Mouse (Mus musculus) E14TG2a.4 (cell line): ENCODE results near the gene Elk3.

Experiments
- H3K27me3 ChIP-seq: 2 replicates; pipeline ENCODE4 v1.6.1; 2014; ENCODE audit warnings: low read length, control low read depth; ENCODE audit not compliant: insufficient read depth
- H3K36me3 ChIP-seq: 2 replicates; pipeline ENCODE4 v1.6.1; 2014; ENCODE audit warnings: low read length, control low read depth; ENCODE audit not compliant: insufficient read depth
- H3K4me1 ChIP-seq: replicated peaks from 2 replicates; pipeline ENCODE4 v1.6.1; 2014; ENCODE audit warnings: low read depth, low read length, control low read depth
- H3K4me3 ChIP-seq: replicated peaks from 2 replicates; pipeline ENCODE4 v1.5.1; 2014; ENCODE audit warnings: mild to moderate bottlenecking, low read length
- H3K9me3 ChIP-seq: 2 replicates; pipeline ENCODE4 v1.6.1; 2014; ENCODE audit warnings: low read length, control low read depth
- CTCF ChIP-seq: conservative IDR thresholded peaks from 2 replicates; pipeline ENCODE4 v1.5.1; 2014; ENCODE audit warnings: low read length
- NANOG ChIP-seq: IDR thresholded peaks from 2 replicates; pipeline ENCODE4 v1.6.1; 2014; ENCODE audit warnings: borderline replicate concordance, low read length, mixed read lengths
- POU5F1 ChIP-seq: IDR thresholded peaks from 2 replicates; pipeline ENCODE4 v1.6.1; 2014; ENCODE audit warnings: low read length, borderline replicate concordance

Elk3 gene

GRCm38 (mm10) chr10:93242208-93242607 is 68.7 kb downstream of the Elk3 start:
- Histone ChIP-seq H3K9me3 (no peaks in the 10 kb centered on the region), H3K27me3 (no peaks in the 10 kb centered on the region), H3K4me1 (peaks cover 57% of the 10 kb centered on the region), H3K4me3 (no peak overlapping the region), H3K36me3 (peaks cover 50% of the 10 kb centered on the region)
- TF ChIP-seq NANOG (peak; percentile 83), CTCF (no peak), POU5F1 (no peak)

DNA sequence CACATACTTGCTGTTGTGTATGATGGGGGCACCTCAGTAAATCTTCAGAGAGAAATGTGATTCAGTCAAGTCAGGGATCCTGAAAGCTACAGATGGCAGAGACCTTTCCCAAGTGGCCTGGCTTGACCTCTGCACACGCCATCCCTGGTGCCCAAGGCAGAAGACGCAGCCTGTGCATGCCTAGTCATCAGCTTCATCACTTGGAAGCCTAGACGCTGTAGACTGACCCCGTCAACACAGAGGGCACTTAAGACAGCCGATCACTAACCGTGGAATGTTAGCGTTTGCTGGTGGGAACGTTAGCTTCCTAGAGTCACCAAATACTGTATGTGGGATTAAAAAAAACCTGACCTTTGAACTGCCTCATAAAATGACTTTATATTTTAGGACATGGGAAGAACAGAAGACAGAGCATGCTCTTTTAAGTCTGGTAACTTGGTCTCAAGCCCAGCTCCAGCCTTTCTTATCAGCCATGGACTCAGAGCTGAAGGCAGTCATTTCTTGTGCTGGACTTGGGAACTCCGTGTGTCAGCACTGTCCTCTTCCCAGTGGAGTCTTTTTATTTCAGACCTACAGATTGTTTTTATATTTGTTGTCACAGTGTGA is 71.6 kb downstream of the Elk3 start:
- Histone ChIP-seq H3K4me3 (no peak overlapping the region), H3K4me1 (peaks cover 47% of the 10 kb centered on the region), H3K27me3 (no peaks in the 10 kb centered on the region), H3K9me3 (no peaks in the 10 kb centered on the region), H3K36me3 (peaks cover 60% of the 10 kb centered on the region)
- no peak for TF ChIP-seq POU5F1
- no peak for TF ChIP-seq CTCF
- no peak for TF ChIP-seq NANOG

DNA sequence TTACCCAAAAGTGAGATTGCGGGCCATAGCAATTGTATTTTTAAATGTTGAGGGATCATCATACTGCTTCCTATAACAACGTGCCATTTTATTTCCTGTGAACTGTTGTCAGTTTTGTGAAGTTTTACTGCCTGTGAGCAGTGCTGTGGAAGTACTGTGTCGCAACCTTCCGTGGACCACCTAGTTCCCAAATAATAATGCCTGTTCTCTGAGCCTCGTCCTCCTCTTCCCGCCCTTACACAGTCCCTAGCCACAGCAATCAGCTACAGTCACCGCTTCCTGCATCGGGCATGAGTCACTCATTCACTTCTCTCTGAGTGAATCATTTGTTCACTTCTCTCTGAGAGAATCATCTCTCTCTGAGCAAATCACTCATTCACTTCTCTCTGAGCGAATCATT is 76.2 kb downstream of the Elk3 start:
- Histone ChIP-seq H3K36me3 (peaks cover 68% of the 10 kb centered on the region), H3K9me3 (no peaks in the 10 kb centered on the region), H3K27me3 (no peaks in the 10 kb centered on the region), H3K4me1 (peaks cover 14% of the 10 kb centered on the region), H3K4me3 (no peak overlapping the region)
- TF ChIP-seq POU5F1 (no peak), CTCF (no peak)

- TF ChIP-seq POU5F1, result no peak
- TF ChIP-seq NANOG, result no peak
- TF ChIP-seq CTCF, result no peak
- Histone ChIP-seq H3K36me3 (peaks cover 61% of the 10 kb centered on the region), H3K4me3 (no peak overlapping the region)
Measured at GRCm38 (mm10) chr10:93233665-93234194, 77.2 kb downstream of the Elk3 start.

DNA sequence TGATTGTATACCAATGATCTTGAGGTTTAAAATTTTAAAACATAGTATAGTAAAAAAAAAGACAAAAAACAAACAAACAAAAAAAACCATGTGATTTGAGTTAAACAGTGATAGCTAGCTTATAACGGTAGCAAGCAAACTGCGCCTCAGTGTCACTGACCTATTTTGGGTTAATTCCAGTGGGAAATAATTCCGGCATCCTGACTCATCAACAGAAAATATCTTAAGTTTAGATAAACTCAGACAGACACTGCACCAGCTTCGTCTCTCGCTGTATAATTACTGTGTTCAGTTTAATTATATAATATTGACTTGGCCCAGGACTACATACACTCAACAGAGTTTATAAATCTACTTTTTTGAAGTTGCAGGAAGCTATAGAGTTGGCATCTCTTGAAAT is 79.0 kb downstream of the Elk3 start:
- Histone ChIP-seq H3K4me3 (no peak overlapping the region), H3K9me3 (no peaks in the 10 kb centered on the region), H3K27me3 (no peaks in the 10 kb centered on the region), H3K4me1 (no peaks in the 10 kb centered on the region), H3K36me3 (peaks cover 63% of the 10 kb centered on the region)
- no peak for TF ChIP-seq POU5F1
- TF ChIP-seq NANOG, result no peak
- TF ChIP-seq CTCF, result no peak

More at GRCm38 (mm10) chr10:93233665-93234194, 77.2 kb downstream of the Elk3 start:
- Histone ChIP-seq H3K4me1 (peaks cover 8% of the 10 kb centered on the region), H3K27me3 (no peaks in the 10 kb centered on the region), H3K9me3 (no peaks in the 10 kb centered on the region)

- Histone ChIP-seq H3K27me3 (no peaks in the 10 kb centered on the region), H3K4me1 (no peaks in the 10 kb centered on the region), H3K9me3 (no peaks in the 10 kb centered on the region), H3K36me3 (peaks cover 66% of the 10 kb centered on the region), H3K4me3 (no peak overlapping the region)
- TF ChIP-seq POU5F1 (no peak), CTCF (no peak), NANOG (no peak)
Measured at GRCm38 (mm10) chr10:93231490-93231889, 79.4 kb downstream of the Elk3 start.

DNA sequence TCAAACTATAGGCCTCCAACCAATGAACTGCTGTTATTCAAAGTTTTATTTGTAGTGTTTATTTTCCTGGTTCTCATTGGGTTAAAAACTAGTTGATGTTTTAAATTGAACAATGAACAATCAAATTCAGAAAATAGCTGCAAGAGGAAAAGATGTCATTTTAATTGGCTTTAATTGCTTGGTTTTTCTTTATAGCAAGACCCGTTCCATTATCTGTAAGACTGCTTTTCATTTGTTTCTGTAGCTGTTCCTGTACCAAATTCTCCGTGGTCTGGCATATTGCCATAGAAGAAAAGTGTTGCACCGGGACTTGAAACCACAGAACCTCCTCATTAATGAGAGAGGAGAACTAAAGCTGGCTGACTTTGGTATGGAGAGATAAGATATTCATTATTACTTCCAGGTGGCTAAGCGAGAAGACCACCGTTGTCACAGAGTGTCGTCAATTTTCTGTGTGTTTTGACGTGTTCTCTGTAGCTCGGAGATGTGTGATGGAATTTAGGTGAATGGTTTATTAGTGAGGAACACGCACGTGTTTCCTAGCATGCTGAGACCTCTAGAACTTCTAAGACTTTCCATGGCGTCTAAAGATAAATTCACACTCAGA is 82.4 kb downstream of the Elk3 start:
- TF ChIP-seq CTCF (no peak), NANOG (no peak), POU5F1 (no peak)
- H3K9me3 ChIP-seq, result no peaks in the 10 kb centered on the region
- H3K27me3 ChIP-seq, result no peaks in the 10 kb centered on the region
- H3K4me3 ChIP-seq, result no peak overlapping the region
- peaks cover 47% of the 10 kb centered on the region for H3K36me3 ChIP-seq
- H3K4me1 ChIP-seq, result no peaks in the 10 kb centered on the region; the same call in 1 of the 2 replicates

DNA sequence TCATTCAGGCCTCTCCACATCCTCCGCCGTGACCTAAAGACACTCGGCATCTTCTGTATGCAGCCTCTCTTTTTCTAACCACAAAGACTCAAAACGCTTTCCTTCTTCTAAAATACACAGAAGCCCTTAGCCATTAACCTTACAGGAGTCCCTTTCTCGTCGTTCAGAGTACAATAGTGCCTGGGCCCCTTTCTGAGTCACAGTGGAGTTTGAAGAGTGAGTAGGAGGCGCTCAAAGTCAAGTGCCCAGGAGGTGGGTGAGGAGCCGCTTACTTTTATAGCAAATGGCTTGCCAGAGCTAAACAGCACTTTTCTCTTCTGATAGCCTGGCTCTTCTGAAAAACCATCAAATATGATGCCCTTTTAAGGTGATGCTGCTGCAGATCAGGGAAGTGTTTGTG is 83.0 kb downstream of the Elk3 start:
- Histone ChIP-seq H3K4me3 (no peak overlapping the region), H3K27me3 (no peaks in the 10 kb centered on the region), H3K4me1 (no peaks in the 10 kb centered on the region; the same call in 1 of the 2 replicates), H3K9me3 (no peaks in the 10 kb centered on the region), H3K36me3 (peaks cover 42% of the 10 kb centered on the region)
- no peak for TF ChIP-seq POU5F1
- TF ChIP-seq NANOG, result no peak
- TF ChIP-seq CTCF, result no peak

DNA sequence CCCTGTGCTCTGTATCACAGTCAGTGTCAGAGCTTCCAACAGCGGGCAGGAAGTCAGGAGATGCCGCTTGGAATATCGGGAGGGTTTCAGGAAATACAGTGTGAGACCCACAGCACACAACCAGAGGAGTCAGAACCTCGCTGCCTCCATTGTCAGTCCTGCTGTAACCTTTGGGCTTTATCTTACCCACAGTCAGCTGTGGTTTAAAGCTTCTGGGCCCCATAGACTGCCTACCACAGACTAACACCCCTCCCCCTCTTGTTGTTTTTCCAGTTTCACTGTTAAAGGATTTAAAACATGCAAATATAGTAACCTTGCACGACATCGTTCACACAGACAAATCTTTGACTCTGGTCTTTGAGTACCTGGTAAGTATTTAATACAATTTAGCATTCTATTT is 85.2 kb downstream of the Elk3 start:
- H3K9me3 ChIP-seq, result no peaks in the 10 kb centered on the region
- no peaks in the 10 kb centered on the region; the same call in 1 of the 2 replicates for H3K4me1 ChIP-seq
- H3K36me3 ChIP-seq, result peaks cover 32% of the 10 kb centered on the region
- TF ChIP-seq NANOG, result no peak
- no peak for TF ChIP-seq POU5F1
- TF ChIP-seq CTCF, result no peak
- H3K4me3 ChIP-seq, result no peak overlapping the region
- no peaks in the 10 kb centered on the region for H3K27me3 ChIP-seq
